Mouse (Mus musculus): ENCODE data around the gene Pnpla8.

GRCm38 (mm10) chr12:44181081-44181982, 39.8 kb upstream of the Pnpla8 start:
- no peak for TF ChIP-seq CTCF (IDR thresholded peaks at IDR 0.05; ENCODE audit: borderline replicate concordance, insufficient read depth, low read length)
- no peak for TF ChIP-seq POLR2A (IDR thresholded peaks at IDR 0.05; ENCODE audit: low read depth, low read length)
